Mouse (Mus musculus) gastrocnemius, postnatal 36 days (tissue): ENCODE data around the gene Mettl1. TPM values are rescaled to one million over a fixed set of nuclear protein-coding genes. Genes with fewer than 3 reads are reported as not detected.
"Not testable (repeated sequence)": the region's sequence is repeated elsewhere in the genome, so short reads cannot be mapped to it uniquely, and the experiment has no call there.

Source experiments
- DNase-seq, 2 experiments: peaks; one replicate each; pipeline ENCODE4 v3.0.0; 2022
- intact Hi-C: fragments of 180-260 bp; cut with DNase I; formaldehyde crosslinking; loops from one replicate; pipeline ENCODE4 v1.15.1; 2025
- total RNA-seq, 2 experiments: library from RNA; stranded (reverse); gene quantifications; 2 replicates each; pipeline ENCODE4 v1.2.3; 2021

Gene Mettl1
- total RNA-seq, 2 experiments from 2014 or later, result 8.2 to 10.0 TPM

DNA sequence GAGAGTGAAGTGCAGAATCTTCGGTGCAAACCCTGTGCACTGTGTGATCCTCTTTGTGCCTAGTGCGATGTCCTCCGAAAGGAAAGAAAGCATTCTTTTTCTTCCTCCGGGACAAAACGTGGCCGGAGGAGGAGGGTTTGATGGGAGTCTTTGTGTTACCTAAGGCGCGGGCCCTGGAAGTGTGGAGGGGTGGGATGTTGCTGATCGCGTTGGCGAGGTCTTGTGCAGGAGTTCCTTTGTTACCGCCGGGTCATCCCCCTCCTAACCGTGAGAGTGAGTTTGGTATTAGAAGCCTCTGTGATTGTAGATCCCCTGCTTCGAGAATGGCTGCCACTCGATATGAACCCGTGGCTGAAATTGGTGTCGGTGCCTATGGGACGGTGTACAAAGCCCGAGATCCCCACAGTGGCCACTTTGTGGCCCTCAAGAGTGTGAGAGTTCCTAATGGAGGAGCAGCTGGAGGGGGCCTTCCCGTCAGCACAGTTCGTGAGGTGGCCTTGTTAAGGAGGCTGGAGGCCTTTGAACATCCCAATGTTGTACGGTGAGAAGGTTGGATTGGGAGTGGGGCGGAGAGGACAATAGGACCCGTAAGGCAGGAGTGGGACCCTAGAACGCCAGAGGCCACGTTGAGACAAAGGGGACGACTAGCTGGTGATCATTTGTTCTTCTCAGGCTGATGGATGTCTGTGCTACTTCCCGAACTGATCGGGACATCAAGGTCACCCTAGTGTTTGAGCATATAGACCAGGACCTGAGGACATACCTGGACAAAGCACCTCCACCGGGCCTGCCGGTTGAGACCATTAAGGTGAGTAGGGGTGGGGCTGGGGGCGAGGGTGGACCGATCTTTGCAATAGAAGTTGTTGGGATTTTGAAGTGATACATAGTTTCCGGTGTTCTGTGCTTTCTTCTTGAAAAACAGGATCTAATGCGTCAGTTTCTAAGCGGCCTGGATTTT lies 23.0 kb downstream of the Mettl1 start:
- no peak for DNase-seq
- intact Hi-C loops, result no loop called here

DNA sequence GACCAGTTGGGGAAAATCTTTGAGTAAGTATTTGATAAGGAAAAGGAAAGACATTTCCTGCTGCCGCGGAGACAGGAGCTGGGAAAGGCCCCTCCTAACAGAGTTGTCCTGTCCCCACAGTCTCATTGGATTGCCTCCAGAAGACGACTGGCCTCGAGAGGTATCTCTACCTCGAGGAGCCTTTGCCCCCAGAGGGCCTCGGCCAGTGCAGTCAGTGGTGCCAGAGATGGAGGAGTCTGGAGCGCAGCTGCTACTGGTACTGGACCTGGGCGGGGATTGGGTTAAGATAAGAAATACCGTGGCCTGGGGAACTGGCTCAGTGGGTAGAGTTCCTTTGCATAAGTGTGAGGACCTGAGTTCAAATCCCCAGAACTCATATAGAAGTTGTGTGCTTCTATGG lies 24.8 kb downstream of the Mettl1 start:
- DNase-seq, result no peak
- intact Hi-C loops, result no loop called here

DNA sequence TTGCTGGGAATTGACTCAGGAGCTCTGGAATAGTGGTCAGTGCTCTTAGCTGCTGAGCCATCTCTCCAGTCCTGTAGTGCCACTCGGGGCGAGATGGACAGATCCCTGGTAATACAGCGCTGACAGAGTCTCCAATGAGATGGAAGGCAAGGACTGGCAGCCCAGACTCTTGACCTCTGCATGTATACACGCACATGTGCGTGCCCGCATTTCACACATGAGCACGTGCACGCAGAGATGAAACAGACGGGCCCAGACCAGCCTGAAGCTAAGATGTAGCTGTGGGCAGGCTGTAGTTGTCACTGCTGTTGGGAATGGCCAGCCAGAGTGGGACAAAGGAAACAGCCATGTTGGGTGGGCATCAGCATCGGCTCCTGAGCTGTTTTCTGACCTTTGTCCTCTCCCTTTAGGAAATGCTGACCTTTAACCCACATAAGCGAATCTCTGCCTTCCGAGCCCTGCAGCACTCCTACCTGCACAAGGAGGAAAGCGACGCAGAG lies 25.4 kb downstream of the Mettl1 start:
- intact Hi-C loops, result no loop called here

DNA sequence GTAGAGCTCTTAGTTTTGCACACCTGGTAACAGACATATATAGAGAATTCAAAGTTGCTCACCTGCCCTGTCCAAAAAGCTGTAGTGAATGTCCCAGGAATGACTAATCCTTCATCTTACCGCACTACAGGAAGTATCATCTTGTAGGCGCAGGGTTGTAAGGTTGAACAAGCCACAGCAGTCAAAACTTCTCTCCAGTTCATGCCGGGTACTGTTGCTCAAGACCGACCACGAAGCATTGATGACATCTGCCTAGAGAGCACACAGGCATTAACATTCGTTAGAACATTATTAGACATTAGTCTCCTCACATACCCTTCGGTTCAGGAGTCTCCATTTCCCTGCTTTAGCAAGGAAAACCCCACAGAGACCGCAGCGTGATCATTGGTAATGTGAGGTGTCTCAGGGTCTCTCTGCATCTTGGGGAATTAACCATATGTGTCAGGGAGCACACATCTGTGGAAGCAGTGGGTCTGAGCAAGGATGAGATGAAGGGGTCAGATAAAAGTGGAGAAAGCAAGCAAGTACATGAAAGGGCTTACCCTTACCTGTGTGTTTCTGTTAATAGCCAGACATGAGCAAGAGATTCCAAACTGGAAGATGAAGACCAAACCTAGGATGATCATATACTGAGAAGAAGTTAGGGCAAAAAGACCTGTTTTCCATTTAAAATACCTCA lies 27.3 kb downstream of the Mettl1 start:
- no peak for DNase-seq
- intact Hi-C loops, result no loop called here

More for the DNA sequence above, 25.4 kb downstream of the Mettl1 start:
- no peak for DNase-seq

DNA sequence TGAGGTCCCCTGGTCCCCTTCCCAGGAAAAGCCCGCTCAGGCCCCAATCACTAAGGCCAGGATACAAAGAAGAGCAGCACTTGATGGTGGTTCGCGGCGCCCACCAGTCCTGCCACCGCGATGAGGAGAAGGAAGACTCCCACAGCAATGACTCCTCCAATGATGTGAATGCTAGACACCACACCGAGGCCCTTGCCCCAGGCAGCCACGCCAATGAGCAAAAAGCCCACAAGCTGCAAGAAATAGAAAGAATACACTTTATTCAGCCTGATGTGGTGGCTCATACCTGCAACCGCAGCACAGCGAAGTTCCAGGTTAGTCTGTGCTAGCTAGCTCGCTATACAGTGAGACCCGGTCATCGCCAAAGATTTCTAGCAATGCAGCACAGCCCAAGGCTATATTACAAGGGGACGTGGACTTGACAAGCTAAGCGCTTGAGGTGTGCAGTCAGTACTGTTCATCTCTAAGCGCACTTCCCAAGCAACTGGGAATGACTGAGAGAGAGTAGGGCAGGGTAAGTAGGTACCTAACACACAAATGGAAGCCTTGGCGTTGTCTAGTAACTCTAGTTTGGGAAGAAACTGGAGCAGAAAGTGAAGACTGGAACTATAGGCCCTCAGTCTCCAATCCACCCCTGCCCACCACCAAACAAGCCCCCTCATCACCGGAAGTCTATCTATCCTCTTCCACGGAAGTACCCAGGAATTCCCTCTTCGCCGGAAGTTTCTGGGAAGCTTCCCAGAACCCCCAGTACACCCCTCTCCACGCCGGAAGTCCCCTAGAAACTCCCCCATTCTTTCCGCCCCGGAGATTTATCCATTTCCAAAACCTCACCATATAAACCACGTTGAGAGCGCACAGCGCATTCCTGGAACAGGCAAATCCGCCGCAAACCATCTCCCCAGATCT lies 28.3 kb downstream of the Mettl1 start:
- DNase-seq, result no peak
- intact Hi-C loops, result no loop called here

DNA sequence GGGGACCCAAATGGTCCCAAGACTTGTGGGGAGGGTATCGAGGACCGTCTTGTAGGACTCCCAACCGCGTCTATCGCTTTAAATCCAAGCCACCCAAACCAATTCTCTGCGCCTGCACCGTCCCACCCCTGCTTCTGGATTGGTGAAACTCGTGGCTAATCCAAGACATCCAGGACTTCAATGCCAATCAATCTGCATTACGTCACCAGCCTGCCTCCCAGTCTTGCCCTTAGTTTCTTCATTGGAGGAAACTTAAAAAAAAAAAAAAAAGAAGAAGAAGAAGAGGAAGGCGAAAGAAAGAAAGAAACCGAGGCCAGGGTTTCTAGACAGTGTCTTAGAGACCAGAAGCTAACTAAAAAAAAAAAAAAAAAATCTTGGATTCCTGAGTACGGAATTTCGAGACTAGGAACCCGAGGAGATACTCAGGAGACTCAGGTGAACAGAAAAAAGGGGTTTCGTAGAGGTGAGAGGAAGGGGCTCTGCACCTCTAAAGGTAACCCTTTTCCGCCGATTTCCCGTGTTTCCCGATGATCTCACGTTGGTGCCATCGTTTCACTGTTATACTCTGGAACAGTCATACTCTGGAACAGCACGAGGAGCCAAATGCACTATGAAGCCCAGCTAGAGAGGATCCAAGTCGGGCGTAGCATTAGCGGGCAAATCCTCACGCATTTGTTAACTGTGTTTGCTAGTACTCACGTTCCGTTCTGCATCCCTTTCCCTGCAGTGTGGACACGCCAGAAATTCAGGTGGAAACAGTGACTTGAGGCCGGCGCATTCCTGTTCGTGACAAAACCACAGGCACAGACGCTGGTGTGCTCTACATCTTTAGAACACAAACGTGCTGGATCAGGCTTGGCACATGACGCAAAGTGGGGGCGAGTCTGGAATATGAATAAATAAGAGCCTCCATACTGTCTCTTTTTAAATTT lies 29.2 kb downstream of the Mettl1 start, which contains the start of gene Tspan31:
TSS of gene Tspan31 (minus strand) at position 75 of the 932 bp plus-strand sequence.
- intact Hi-C loops, result no loop called here
- DNase-seq, result peak; percentile 74 to 88

DNA sequence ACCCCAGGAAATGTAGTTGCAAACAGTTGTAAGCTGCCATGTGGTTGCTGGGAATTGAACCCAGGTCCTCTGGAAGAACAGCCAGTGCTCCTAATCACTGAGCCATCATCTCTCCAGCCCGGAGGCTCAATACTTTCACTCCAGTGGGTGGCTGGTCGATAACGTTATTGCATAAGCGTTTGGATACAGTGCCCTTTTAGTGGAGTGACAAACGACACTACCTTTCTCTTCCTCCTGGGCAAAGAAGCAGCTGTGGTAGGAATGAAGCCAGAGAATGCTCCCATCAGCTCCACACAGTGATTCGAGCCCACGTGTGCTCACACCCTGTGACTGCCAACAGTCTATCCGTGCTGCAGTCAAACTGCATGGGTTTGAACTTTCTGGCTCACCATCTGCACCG lies 30.0 kb downstream of the Mettl1 start:
- no peak for DNase-seq
- intact Hi-C loops, result no loop called here

DNA sequence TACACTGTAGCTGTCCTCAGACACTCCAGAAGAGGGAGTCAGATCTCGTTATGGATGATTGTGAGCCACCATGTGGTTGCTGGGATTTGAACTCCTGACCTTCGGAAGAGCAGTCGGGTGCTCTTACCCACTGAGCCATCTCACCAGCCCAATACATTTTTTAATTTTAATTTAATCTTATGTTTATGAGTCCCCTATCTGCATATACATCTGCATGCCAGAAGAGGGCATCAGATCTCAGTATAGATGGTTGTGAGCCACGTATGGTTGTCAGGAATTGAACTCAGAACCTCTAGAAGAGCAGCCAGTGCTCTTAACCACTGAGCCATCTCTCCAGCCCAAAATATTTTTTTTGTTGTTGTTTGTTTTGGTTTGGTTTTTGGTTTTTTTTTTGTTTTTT lies 31.1 kb downstream of the Mettl1 start:
- intact Hi-C loops, DNase-seq: not testable (repeated sequence)

DNA sequence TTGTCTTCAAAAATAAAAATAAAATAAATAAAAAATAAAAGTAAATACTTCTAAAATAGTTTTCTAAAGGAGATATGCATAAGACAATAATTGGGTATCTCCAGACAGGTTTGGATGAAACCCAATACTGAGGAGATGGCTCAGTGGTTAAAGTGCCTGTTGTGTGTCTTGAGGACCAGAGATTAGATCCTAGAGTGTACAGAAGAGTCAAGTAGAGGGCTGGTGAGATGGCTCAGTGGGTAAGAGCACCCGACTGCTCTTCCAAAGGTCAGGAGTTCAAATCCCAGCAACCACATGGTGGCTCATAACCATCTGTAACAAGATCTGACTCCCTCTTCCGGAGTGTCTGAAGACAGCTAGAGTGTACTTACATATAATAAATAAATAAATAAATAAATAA lies 31.8 kb downstream of the Mettl1 start:
- intact Hi-C loops, DNase-seq: not testable (repeated sequence)

DNA sequence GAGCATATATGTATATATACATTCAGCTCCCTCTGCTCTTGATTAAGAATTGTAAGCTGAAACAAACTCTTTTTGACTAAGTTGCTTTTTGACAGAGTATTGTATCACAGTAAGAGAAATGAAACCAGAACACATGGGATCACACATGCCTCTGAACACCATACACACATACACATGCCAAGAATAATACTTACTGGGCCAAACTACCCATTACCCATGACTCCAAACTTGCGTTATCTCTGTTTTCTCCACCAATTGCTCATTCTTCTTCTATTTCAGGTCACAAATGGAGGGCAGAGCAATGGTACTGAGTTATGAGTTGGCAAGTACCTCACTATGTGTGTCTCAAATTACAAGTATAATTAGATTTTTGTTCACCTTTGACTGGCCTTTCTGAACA lies 32.8 kb downstream of the Mettl1 start:
- intact Hi-C loops, result no loop called here
- DNase-seq, result no peak

DNA sequence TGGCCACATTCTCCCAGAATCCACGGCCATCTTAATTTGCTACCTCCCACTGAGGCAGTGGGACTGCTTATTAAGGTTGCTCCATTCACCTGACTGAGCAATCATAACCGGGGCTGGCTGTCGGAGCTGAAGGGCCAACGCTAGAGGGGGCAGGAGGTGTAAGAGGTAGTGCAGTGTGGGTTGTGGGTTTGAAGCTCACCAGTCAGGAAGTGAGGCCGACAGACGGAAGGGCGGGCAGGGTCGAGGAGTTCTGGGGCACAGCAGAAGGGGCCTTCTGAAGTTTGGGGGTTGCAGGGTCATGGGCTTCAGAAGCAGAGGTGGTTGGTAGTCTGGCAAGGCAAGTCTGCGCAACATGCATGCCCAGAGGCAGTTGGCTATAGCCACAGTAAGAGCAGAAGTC lies 33.9 kb downstream of the Mettl1 start, which contains the start of gene Agap2:
TSS of gene Agap2 (plus strand) at position 205 of the 400 bp plus-strand sequence.
- no peak for DNase-seq
- intact Hi-C loops, result no loop called here

DNA sequence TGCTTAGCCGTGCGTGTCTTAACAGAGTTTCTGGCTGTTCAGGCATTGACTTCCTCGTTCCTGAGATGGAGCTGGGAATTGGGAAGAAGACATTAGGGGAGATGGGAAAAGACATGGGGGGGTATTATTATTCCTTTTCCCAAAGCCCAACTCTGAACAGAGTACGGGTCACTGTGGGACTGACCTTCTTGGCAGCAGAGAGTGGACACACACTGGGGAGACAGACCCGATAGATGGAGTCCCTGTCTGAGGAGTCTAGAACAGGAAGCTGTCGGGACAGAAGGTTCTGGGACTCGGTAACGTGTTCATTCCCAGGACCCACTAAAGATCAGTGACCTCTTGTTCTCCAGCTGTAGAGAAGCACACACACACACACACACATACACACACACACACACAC lies 34.4 kb downstream of the Mettl1 start:
- DNase-seq, result no peak
- intact Hi-C loops, result no loop called here

DNA sequence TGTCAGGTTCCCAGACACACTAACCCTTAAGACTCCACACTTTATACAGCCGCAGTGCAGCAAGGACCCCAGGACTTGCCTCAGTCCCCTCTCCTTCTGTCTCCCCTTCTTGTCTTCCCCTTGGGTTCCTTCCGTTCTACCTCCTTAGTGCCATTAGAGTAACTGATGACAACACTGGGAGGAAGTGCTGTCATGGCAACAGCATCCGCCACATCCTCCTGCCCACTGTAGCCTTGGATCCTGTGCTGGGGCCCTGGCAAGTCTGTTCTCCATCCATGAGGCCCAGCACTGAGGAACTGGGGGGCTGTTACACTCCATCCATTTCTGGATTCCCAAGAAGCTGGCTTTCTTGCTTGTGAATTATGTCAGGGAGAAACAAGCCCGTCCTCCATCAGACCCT lies 34.9 kb downstream of the Mettl1 start:
- DNase-seq, result no peak
- intact Hi-C loops, result no loop called here

DNA sequence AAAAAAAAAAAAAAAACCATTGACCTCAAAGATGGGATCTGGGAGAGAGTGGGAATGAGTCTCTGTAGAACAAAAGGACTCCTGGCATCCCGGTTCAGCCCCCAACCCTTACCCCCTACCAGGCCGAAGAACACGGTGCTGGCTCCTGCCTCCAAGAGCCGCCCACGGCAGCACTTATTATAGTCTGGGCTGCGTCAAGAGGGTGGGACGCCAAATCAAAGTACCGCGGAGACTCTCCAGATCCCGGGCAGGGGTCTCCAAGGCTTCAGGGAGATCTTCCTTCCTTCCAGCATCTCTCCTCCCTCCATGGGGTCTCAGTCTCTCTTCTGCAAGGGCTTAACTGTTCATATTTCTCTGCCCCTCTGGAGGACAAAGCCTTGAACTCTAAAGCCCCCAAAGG lies 36.3 kb downstream of the Mettl1 start:
- no peak for DNase-seq
- intact Hi-C loops, result no loop called here

DNA sequence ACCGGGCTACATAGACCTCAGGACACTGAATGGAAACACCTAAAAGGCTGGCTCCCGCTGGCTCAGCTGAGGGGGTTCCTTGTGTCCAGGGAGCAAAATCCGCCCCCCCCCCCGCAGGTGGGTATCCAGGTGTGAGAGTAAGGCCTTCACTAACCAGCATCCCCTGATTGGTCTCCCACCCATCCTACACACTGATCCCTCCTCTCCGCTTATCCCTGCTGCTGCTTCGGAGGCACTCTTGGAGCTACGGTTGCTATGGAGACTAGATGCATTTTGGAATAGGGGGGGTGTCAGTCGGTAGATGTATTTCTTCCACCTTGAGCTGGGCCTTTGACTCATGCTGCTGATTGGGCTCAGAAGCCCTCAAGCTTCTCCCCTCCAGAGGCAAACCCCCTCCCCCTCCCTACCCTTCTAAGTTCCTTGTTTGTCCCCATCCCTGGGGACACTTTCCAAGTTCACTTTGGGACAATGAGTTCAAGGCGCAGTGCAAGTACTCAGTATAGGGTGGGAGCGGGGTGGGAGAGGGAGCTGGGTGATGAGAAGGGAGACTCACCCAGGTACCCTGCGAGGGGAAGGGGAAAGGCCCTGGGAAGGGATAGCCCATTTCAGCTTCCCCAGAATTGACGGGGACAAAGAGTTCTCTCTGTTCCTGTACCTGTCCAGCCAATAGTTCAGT lies 36.9 kb downstream of the Mettl1 start:
- intact Hi-C loops, result no loop called here
- DNase-seq, result no peak

DNA sequence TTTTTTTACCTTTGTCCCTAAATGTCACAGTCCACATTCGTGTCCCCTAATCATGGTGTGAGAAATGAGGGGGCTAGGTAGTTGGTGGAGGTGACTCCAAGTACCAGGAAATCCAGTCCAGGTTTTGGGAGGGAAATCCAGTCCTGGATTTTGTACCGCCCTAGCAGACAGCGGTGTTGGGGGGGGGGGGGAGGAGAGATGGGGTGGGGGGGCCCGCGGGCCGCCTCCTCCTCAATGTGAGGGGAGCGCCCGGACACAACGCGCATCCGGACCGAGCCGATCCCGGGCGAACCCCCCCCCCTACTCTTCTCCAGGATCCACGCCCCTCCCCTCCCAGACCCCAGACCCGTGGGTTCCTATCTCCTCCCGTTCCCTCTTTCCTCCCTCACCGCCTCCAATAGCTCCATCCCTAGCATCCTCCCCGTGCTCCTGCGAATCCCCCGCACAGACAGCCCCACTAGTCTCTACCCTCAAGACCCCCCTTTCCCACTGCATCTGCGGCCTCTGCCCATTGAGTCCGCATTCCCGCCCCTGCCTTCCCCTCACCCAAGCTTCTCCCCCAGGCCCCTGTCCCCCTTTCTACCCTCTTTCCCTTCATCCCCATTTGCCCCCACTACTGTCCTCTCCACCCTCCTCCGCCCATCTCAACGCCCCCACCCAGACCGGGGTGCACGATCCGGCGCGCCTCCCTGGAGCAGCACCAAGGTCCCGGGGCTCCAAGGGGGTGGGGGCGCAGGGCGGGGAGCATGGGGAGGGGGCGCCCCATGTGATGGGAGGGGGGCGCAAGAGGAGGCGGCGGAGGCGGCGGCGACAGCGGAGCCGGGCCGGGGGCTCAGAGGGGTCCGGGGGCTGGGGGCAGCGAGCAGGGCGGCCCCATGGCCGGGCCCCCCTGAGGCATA lies 37.7 kb downstream of the Mettl1 start:
- intact Hi-C loops, result no loop called here
- no peak for DNase-seq

DNA sequence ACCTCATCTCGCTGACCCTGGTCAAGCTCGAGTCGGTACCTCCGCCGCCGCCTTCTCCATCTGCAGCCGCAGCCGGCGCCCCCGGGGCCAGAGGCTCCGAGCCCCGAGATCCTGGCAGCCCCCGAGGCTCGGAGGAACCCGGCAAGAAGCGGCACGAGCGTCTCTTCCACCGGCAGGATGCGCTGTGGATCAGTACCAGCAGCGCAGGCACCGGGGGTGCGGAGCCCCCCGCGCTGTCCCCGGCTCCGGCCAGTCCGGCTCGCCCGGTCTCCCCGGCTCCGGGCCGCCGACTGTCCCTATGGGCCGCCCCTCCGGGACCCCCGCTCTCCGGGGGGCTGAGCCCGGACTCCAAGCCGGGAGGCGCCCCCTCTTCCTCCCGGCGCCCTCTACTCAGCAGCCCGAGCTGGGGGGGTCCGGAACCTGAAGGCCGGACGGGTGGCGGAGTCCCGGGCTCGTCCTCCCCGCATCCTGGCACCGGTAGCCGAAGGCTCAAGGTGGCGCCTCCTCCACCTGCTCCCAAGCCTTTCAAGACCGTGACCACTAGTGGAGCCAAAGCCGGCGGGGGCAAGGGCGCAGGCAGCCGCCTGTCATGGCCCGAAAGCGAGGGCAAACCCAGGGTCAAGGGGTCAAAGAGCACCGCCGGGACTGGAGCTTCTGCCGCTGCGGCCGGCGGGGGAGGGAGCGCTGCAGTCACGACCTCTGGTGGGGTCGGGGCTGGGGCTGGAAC lies 38.6 kb downstream of the Mettl1 start:
- DNase-seq, result no peak
- intact Hi-C loops, result no loop called here
